Mouse (Mus musculus) spleen, adult 2 months (tissue): ENCODE results near the gene Bmper. TPM values are rescaled to one million over a fixed set of nuclear protein-coding genes. Genes with fewer than 3 reads are reported as not detected.

Experiments used
- DNase-seq, 2 experiments: peaks; one replicate each; pipeline versions ENCODE4 v3.0.0 to v3.0.0-alpha.2; 2012 to 2021; ENCODE audit warnings: low spot score in 2 of 2, low read depth in 1 of 2
- H3K27ac ChIP-seq: fragments of 200-500 bp; 2 replicates; pipeline ENCODE4 v1.5.1; 2012; ENCODE audit warnings: low read length, inconsistent platforms; ENCODE audit not compliant: insufficient read depth
- H3K27me3 ChIP-seq: fragments of 200-500 bp; 2 replicates; pipeline ENCODE4 v1.6.1; 2012; ENCODE audit warnings: mild to moderate bottlenecking, moderate library complexity, low read length, inconsistent platforms; ENCODE audit not compliant: control insufficient read depth, insufficient read depth
- H3K36me3 ChIP-seq: fragments of 200-500 bp; 2 replicates; pipeline ENCODE4 v1.6.1; 2012; ENCODE audit warnings: mild to moderate bottlenecking, low read length, inconsistent platforms; ENCODE audit not compliant: control insufficient read depth, insufficient read depth
- H3K4me1 ChIP-seq: fragments of 200-500 bp; 2 replicates; pipeline ENCODE4 v1.6.1; 2011; ENCODE audit warnings: inconsistent platforms; ENCODE audit not compliant: control insufficient read depth, insufficient read depth, insufficient read length
- H3K4me3 ChIP-seq: fragments of 200-500 bp; 2 replicates; pipeline ENCODE4 v1.5.1; 2011; ENCODE audit warnings: mild to moderate bottlenecking, inconsistent platforms; ENCODE audit not compliant: insufficient read depth, insufficient read length; ENCODE audit errors: extremely low read depth
- CTCF ChIP-seq: fragments of 200-500 bp; IDR thresholded peaks from 2 replicates; pipeline ENCODE4 v1.5.1; 2011; ENCODE audit warnings: mild to moderate bottlenecking, inconsistent platforms; ENCODE audit not compliant: insufficient read depth, insufficient read length, insufficient replicate concordance; ENCODE audit errors: extremely low read depth
- POLR2A ChIP-seq: fragments of 200-500 bp; IDR thresholded peaks from 2 replicates; pipeline ENCODE4 v1.6.1; 2011; ENCODE audit warnings: low read depth, low read length, inconsistent platforms
- WGBS: fragments of 180-500 bp; shearing (Covaris S2); methylation state at CpG from one replicate; pipeline ENCODE4 v1.1.7; 2018; 5-methylcytosine and 5-hydroxymethylcytosine counted together
- polyA plus RNA-seq: library from polyadenylated mRNA; depleted of rRNA; stranded (reverse); fragments of >200 nt; gene quantifications from 2 replicates; pipeline ENCODE4 v1.2.3, GENCODE M21; 2012

Bmper gene
- polyA plus RNA-seq, 1 experiment = 0.44 TPM

DNA sequence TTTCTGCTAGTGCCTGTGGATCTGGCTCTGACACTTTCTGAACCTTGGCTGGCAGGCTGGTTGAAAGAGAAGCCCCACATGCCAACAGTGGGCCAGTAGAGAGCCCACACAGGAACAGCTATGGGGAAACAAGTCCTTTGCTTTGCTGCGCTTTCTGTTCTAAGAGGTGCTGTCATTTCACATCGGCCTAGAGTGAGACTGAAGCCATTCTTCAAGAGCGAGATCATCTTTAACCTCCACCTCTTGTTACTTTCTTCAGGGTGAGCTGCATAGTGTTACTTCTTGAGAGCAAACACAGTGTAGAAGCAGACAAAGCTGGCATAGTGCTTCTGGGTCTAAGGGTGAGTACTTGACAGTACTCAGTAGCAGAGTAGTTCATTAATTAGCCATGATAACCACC lies 163.3 kb downstream of the Bmper start:
- H3K27me3 ChIP-seq = no peaks in the 10 kb centered on the region
- no peaks in the 10 kb centered on the region; the same call in 1 of the 2 replicates for H3K4me1 ChIP-seq
- H3K4me3 ChIP-seq = no peak overlapping the region
- no peak for DNase-seq
- WGBS = 85% methylated on average over 3 of the region's 3 CpGs
- no peak overlapping the region for H3K27ac ChIP-seq
- no peaks in the 10 kb centered on the region for H3K36me3 ChIP-seq
- TF ChIP-seq CTCF = no peak
- TF ChIP-seq POLR2A = no peak

DNA sequence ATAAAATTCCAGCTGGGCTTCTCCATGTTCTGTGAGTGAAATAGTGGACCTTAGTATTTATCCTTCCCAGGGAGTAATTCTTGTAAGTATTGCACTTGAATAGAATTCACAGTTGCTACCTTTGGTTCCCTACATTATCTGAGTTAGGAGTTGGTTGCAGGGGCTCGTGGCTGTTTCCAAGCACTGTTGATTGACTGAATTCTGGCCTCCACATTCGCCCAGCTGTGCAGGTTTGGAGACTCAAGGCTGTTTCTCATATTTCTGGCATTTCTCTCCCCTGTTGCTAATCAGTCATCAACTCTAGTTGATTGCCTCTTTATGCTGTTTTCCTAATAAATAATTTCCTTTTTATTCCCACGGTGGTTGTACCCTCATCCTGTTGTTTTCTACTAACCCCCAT lies 167.2 kb downstream of the Bmper start:
- no peak for DNase-seq
- Histone ChIP-seq H3K36me3 (no peaks in the 10 kb centered on the region), H3K27me3 (no peaks in the 10 kb centered on the region), H3K4me3 (no peak overlapping the region), H3K27ac (no peak overlapping the region), H3K4me1 (no peaks in the 10 kb centered on the region)
- no peak for TF ChIP-seq POLR2A
- no peak for TF ChIP-seq CTCF
- WGBS = 80% methylated on average over 3 of the region's 3 CpGs

DNA sequence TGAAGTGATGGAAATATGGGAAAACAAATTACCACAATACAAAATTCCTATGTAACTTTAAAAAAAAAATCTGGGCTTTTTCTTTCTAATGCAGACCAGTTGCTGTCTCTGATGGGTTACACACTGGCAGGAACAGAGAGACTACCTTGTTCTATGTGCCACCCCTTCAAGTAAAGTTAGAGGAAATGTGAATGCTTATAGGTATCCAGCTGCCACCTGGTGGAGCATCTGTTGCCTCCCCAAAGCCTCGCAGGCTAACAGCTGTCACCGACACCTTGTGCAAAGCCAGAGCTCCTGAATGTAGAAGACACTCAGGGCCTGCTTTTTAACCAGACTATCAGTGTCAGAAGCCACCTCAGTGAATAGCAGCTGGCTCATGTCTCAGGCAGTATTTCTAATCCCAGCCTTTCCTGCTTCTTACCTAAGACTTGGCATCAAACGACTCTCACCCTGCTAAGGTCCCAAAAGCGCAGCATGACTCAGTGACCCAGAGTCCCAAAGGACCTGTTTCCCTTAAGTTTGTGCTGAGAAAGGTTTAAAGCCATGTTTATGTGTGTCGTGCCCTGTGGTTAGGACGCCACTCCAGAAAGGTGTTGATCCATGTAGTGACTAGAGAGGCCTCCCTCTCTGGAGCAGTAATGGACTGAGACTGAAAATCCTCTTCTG lies 171.9 kb downstream of the Bmper start:
- no peak overlapping the region for H3K4me3 ChIP-seq
- no peak for DNase-seq
- H3K27me3 ChIP-seq = no peaks in the 10 kb centered on the region
- no peaks in the 10 kb centered on the region for H3K36me3 ChIP-seq
- no peak for TF ChIP-seq CTCF
- no peak for TF ChIP-seq POLR2A
- no peaks in the 10 kb centered on the region for H3K4me1 ChIP-seq
- H3K27ac ChIP-seq = no peak overlapping the region
- 79% methylated on average over 6 of the region's 6 CpGs for WGBS

DNA sequence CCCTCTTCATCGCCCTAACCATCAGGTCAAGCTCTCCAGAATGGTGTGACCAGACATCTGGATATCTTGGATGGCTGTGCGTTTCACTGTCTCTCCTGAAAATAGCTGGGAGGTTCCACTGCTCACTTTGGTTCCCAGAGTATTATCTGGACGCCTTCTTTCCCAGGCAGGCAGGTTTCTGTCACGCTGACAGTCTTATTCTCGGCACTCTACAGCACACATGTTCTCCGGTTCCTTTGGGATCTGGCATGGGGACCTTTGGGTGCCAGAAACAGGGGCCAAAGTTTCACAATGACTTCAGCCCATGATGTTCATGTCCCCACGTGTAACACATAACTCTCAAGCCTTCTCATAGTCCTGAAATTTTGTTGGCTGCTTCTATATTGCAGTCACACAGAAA lies 173.3 kb downstream of the Bmper start:
- DNase-seq = no peak
- Histone ChIP-seq H3K36me3 (no peaks in the 10 kb centered on the region), H3K4me1 (no peaks in the 10 kb centered on the region), H3K4me3 (no peak overlapping the region), H3K27me3 (no peaks in the 10 kb centered on the region), H3K27ac (no peak overlapping the region)
- 90% methylated on average over 7 of the region's 7 CpGs for WGBS
- no peak for TF ChIP-seq POLR2A
- no peak for TF ChIP-seq CTCF

- Histone ChIP-seq H3K27ac (no peak overlapping the region), H3K4me1 (no peaks in the 10 kb centered on the region), H3K36me3 (no peaks in the 10 kb centered on the region), H3K27me3 (no peaks in the 10 kb centered on the region), H3K4me3 (no peak overlapping the region)
- DNase-seq = no peak
- WGBS = 94% methylated on average over 3 of the region's 3 CpGs
- TF ChIP-seq POLR2A (no peak), CTCF (no peak)
Measured at GRCm38 (mm10) chr9:23397876-23398275, 175.0 kb downstream of the Bmper start.

DNA sequence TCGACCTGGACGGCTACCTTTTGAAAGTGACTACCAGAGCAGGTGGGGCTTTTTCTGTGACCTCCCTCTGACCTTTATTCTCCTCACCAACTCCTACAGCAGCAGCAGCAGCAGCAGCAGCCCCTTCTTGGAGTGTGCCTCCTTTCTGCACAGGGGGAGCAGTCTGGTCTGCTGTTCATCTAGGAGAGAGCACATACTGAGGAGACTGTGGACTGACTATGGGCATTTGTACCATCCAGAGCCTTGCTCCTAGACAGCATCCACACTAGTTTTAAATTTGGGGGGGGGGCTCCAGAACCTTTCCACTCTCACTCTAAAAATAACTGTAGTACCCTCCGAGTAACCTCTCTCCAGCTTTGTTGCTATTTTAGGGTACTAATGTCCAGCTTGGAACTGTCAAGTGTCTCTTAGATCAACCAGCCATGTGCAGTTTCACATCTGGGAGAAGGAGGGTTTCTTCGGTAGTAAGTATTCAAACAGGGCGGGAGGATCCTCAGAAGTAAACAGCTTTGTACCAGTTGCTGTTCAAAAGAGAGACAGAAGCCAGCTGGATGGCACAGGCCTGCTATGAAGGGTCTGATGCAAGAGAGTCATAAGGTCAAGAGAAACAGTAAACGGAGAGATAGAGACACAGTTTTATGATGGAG lies 176.9 kb downstream of the Bmper start:
- WGBS = 80% methylated on average over 6 of the region's 6 CpGs
- no peaks in the 10 kb centered on the region for H3K36me3 ChIP-seq
- no peak for DNase-seq
- H3K4me3 ChIP-seq = no peak overlapping the region
- H3K4me1 ChIP-seq = no peaks in the 10 kb centered on the region
- H3K27me3 ChIP-seq = no peaks in the 10 kb centered on the region
- no peak for TF ChIP-seq CTCF
- no peak for TF ChIP-seq POLR2A
- no peak overlapping the region for H3K27ac ChIP-seq

GRCm38 (mm10) chr9:23407416-23407815 lies 184.5 kb downstream of the Bmper start:
- Histone ChIP-seq H3K27ac (no peak overlapping the region), H3K4me1 (no peaks in the 10 kb centered on the region), H3K4me3 (no peak overlapping the region), H3K27me3 (no peaks in the 10 kb centered on the region), H3K36me3 (no peaks in the 10 kb centered on the region)
- WGBS = 58% methylated on average over 6 of the region's 6 CpGs
- no peak for DNase-seq
- TF ChIP-seq CTCF (no peak), POLR2A (no peak)
